Mouse (Mus musculus): ENCODE measurements around the gene Casz1.

- TF ChIP-seq CTCF (conservative IDR thresholded peaks at IDR 0.05; ENCODE audit: low read length), result no peak
- no peak for TF ChIP-seq POU5F1 (IDR thresholded peaks at IDR 0.05; ENCODE audit: borderline replicate concordance, low read length)
- no peak for TF ChIP-seq NANOG (IDR thresholded peaks at IDR 0.05; ENCODE audit: borderline replicate concordance, low read length)
Measured at GRCm38 (mm10) chr4:148940674-148941211, 136.5 kb downstream of the Casz1 start.

Data from E14TG2a.4 (cell line).